Mouse (Mus musculus): ENCODE data around the gene Rhno1.
A peak's percentile ranks its signal among the peaks of the same experiment; 100 is the strongest.

The Rhno1 gene

GRCm38 (mm10) chr6:128361901-128362300 is 810 bp downstream of the Rhno1 start:
- no peak for DNase-seq

- peak; percentile 77 for DNase-seq
These were observed 3.7 kb downstream of the Rhno1 start for GRCm38 (mm10) chr6:128358999-128359398.

GRCm38 (mm10) chr6:128355726-128356416 is 6.8 kb downstream of the Rhno1 start, which contains the start of gene Tulp3:
Gene Tulp3 (minus strand): TSS chr6:128355851.
- DNase-seq = peak; percentile 98

GRCm38 (mm10) chr6:128355201-128355681 is 7.5 kb downstream of the Rhno1 start:
- DNase-seq = no peak

GRCm38 (mm10) chr6:128354140-128354539 is 8.6 kb downstream of the Rhno1 start:
- no peak for DNase-seq

GRCm38 (mm10) chr6:128349711-128350110 is 13.0 kb downstream of the Rhno1 start:
- DNase-seq = no peak

GRCm38 (mm10) chr6:128346782-128347181 is 15.9 kb downstream of the Rhno1 start:
- DNase-seq = no peak

- no peak for DNase-seq
These were observed 17.1 kb downstream of the Rhno1 start for GRCm38 (mm10) chr6:128345623-128346022.

GRCm38 (mm10) chr6:128341956-128342723 is 20.6 kb downstream of the Rhno1 start:
- DNase-seq = no peak

- DNase-seq = no peak
These were observed 23.8 kb downstream of the Rhno1 start for GRCm38 (mm10) chr6:128338876-128339275.

- no peak for DNase-seq
These were observed 25.2 kb downstream of the Rhno1 start for GRCm38 (mm10) chr6:128337467-128337866.

GRCm38 (mm10) chr6:128334397-128335124 is 28.1 kb downstream of the Rhno1 start:
- peak; percentile 70 for DNase-seq

GRCm38 (mm10) chr6:128318317-128318716 is 44.4 kb downstream of the Rhno1 start:
- peak; percentile 64 for DNase-seq

- DNase-seq = no peak
These were observed 47.1 kb downstream of the Rhno1 start for GRCm38 (mm10) chr6:128315597-128315996.

- DNase-seq = no peak
These were observed 47.9 kb downstream of the Rhno1 start for GRCm38 (mm10) chr6:128314796-128315195.

GRCm38 (mm10) chr6:128308311-128308710 is 54.4 kb downstream of the Rhno1 start:
- DNase-seq = peak; percentile 65

Data from cerebellum, adult 8-10 months (tissue).